Mouse (Mus musculus) MEL (cell line): ENCODE results near the gene Megf9. TPM values are rescaled to one million over a fixed set of nuclear protein-coding genes. Genes with fewer than 3 reads are reported as not detected.

Experiments used
- DNase-seq: peaks from one replicate; pipeline ENCODE4 v3.0.0; 2011; ENCODE audit warnings: low read depth, low spot score
- H3K27ac ChIP-seq: 2 replicates; pipeline ENCODE4 v1.5.1; 2012; ENCODE audit warnings: low read depth, mild to moderate bottlenecking, control low read depth, low read length, moderate library complexity; ENCODE audit not compliant: control insufficient read depth
- H3K27me3 ChIP-seq, 2 experiments: fragments of 150-350 bp in 1 of 2; sonication (generic) in 1 of 2; 2 replicates each; pipeline ENCODE4 v1.6.1; 2012; ENCODE audit warnings: low read length in 2 of 2, mild to moderate bottlenecking in 2 of 2, improper control_type of control experiment in 1 of 2, moderate library complexity in 1 of 2; ENCODE audit not compliant: insufficient read depth in 2 of 2, control insufficient read depth in 1 of 2
- H3K36me3 ChIP-seq, 2 experiments: 2 replicates each; pipeline ENCODE4 v1.6.1; 2012 to 2014; ENCODE audit warnings: low read length in 2 of 2, improper control_type of control experiment in 1 of 2, inconsistent platforms in 1 of 2, mild to moderate bottlenecking in 1 of 2; ENCODE audit not compliant: insufficient read depth in 2 of 2, control insufficient read depth in 1 of 2
- H3K4me1 ChIP-seq, 2 experiments: fragments of 150-350 bp in 1 of 2; sonication (generic) in 1 of 2; 2 replicates each; pipeline ENCODE4 v1.6.1; 2012; ENCODE audit warnings: low read length in 2 of 2, improper control_type of control experiment in 1 of 2, mild to moderate bottlenecking in 1 of 2; ENCODE audit not compliant: insufficient read depth in 2 of 2, control insufficient read depth in 1 of 2
- H3K4me3 ChIP-seq, 2 experiments: fragments of 150-350 bp in 1 of 2; sonication (generic) in 1 of 2; 2 replicates each; pipeline ENCODE4 v1.5.1; 2012; ENCODE audit warnings: low read depth in 2 of 2, low read length in 2 of 2, mild to moderate bottlenecking in 2 of 2, moderate library complexity in 2 of 2, control low read depth in 1 of 2, improper control_type of control experiment in 1 of 2; ENCODE audit not compliant: control insufficient read depth in 1 of 2, insufficient read depth in 1 of 2
- H3K79me2 ChIP-seq: 2 replicates; pipeline ENCODE4 v1.6.1; 2012; ENCODE audit warnings: mild to moderate bottlenecking, low read length, moderate library complexity; ENCODE audit not compliant: control insufficient read depth, poor library complexity, insufficient read depth
- H3K9ac ChIP-seq: 2 replicates; pipeline ENCODE4 v1.6.1; 2012; ENCODE audit warnings: low read depth, mild to moderate bottlenecking, control low read depth, low read length, moderate library complexity; ENCODE audit not compliant: control insufficient read depth, poor library complexity, severe bottlenecking
- H3K9me3 ChIP-seq: fragments of 150-350 bp; sonication (generic); replicated peaks from 2 replicates; pipeline ENCODE4 v1.6.1; 2012; ENCODE audit warnings: mild to moderate bottlenecking, low read length, improper control_type of control experiment, moderate library complexity; ENCODE audit not compliant: insufficient read depth
- CHD1 ChIP-seq: IDR thresholded peaks from 2 replicates; pipeline ENCODE4 v1.6.1; 2012; ENCODE audit warnings: low read depth, mild to moderate bottlenecking, inconsistent platforms, low read length, improper control_type of control experiment
- ETS1 ChIP-seq: IDR thresholded peaks from 2 replicates; pipeline ENCODE4 v1.6.1; 2012; ENCODE audit warnings: low read depth, mild to moderate bottlenecking, inconsistent platforms, low read length, improper control_type of control experiment, moderate library complexity
- GATA1 ChIP-seq: IDR thresholded peaks from 2 replicates; pipeline ENCODE4 v1.6.1; 2011; ENCODE audit warnings: low read depth, low read length, improper control_type of control experiment
- HCFC1 ChIP-seq: IDR thresholded peaks from 2 replicates; pipeline ENCODE4 v1.6.1; 2012; ENCODE audit warnings: low read depth, mild to moderate bottlenecking, inconsistent platforms, low read length, improper control_type of control experiment, moderate library complexity
- JUND ChIP-seq: IDR thresholded peaks from 2 replicates; pipeline ENCODE4 v1.6.1; 2011; ENCODE audit warnings: low read depth, mild to moderate bottlenecking, improper control_type of control experiment, low read length
- KAT2A ChIP-seq: conservative IDR thresholded peaks from 2 replicates; pipeline ENCODE4 v1.6.1; 2012; ENCODE audit warnings: low read depth, low read length, improper control_type of control experiment, inconsistent platforms
- MAFK ChIP-seq: IDR thresholded peaks from 2 replicates; pipeline ENCODE4 v1.6.1; 2011; ENCODE audit warnings: low read depth, mild to moderate bottlenecking, low read length, improper control_type of control experiment, borderline replicate concordance
- MEF2A ChIP-seq: IDR thresholded peaks from 2 replicates; pipeline ENCODE4 v1.6.1; 2014; ENCODE audit warnings: low read depth, mild to moderate bottlenecking, inconsistent platforms, low read length, improper control_type of control experiment; ENCODE audit not compliant: poor library complexity, insufficient replicate concordance, severe bottlenecking; ENCODE audit errors: extremely low read depth
- MXI1 ChIP-seq: IDR thresholded peaks from 2 replicates; pipeline ENCODE4 v1.6.1; 2011; ENCODE audit warnings: mild to moderate bottlenecking, low read depth, low read length, improper control_type of control experiment
- MYC ChIP-seq: IDR thresholded peaks from 2 replicates; pipeline ENCODE4 v1.6.1; 2011; ENCODE audit warnings: low read depth, mild to moderate bottlenecking, low read length, improper control_type of control experiment, moderate library complexity
- NRF1 ChIP-seq: IDR thresholded peaks from 2 replicates; pipeline ENCODE4 v1.6.1; 2014; ENCODE audit warnings: low read depth, mild to moderate bottlenecking, inconsistent platforms, low read length, improper control_type of control experiment, moderate library complexity; ENCODE audit not compliant: poor library complexity, insufficient read depth, severe bottlenecking
- POLR2A ChIP-seq, 2 experiments: IDR thresholded peaks; 2 replicates each; pipeline ENCODE4 v1.6.1; 2011 to 2012; ENCODE audit warnings: low read length in 2 of 2, mild to moderate bottlenecking in 2 of 2, control low read depth in 1 of 2, improper control_type of control experiment in 1 of 2, low read depth in 1 of 2, moderate library complexity in 1 of 2; ENCODE audit not compliant: control insufficient read depth in 1 of 2, insufficient read depth in 1 of 2, poor library complexity in 1 of 2
- POLR2AphosphoS2 ChIP-seq: IDR thresholded peaks from 2 replicates; pipeline ENCODE4 v1.6.1; 2011; ENCODE audit warnings: low read length, improper control_type of control experiment
- SIN3A ChIP-seq: IDR thresholded peaks from 2 replicates; pipeline ENCODE4 v1.6.1; 2012; ENCODE audit warnings: low read length, improper control_type of control experiment, inconsistent platforms
- SMC3 ChIP-seq: IDR thresholded peaks from 2 replicates; pipeline ENCODE4 v1.6.1; 2011; ENCODE audit warnings: low read depth, low read length, improper control_type of control experiment
- TBP ChIP-seq: IDR thresholded peaks from 2 replicates; pipeline ENCODE4 v1.8.0; 2011; ENCODE audit warnings: low read depth, low read length, improper control_type of control experiment
- TCF12 ChIP-seq: IDR thresholded peaks from 2 replicates; pipeline ENCODE4 v1.6.1; 2014; ENCODE audit warnings: low read depth, mild to moderate bottlenecking, inconsistent platforms, low read length, improper control_type of control experiment, moderate library complexity
- USF1 ChIP-seq: IDR thresholded peaks from 2 replicates; pipeline ENCODE4 v1.6.1; 2014; ENCODE audit warnings: low read depth, mild to moderate bottlenecking, inconsistent platforms, low read length, improper control_type of control experiment, moderate library complexity
- USF2 ChIP-seq, 2 experiments: IDR thresholded peaks; 2 replicates each; pipeline ENCODE4 v1.6.1; 2011 to 2012; ENCODE audit warnings: improper control_type of control experiment in 2 of 2, low read length in 2 of 2, borderline replicate concordance in 1 of 2, inconsistent platforms in 1 of 2, low read depth in 1 of 2, mild to moderate bottlenecking in 1 of 2; ENCODE audit not compliant: insufficient read depth in 1 of 2
- ZC3H11A ChIP-seq: IDR thresholded peaks from 2 replicates; pipeline ENCODE4 v1.6.1; 2012; ENCODE audit warnings: low read depth, mild to moderate bottlenecking, inconsistent platforms, low read length, improper control_type of control experiment
- ZMIZ1 ChIP-seq: IDR thresholded peaks from 2 replicates; pipeline ENCODE4 v1.6.1; 2012; ENCODE audit warnings: low read depth, mild to moderate bottlenecking, inconsistent platforms, low read length, improper control_type of control experiment, moderate library complexity
- polyA plus RNA-seq, 2 experiments: library from polyadenylated mRNA; stranded (reverse) in 1 of 2; unstranded in 1 of 2; fragments of >175 nt in 1 of 2; fragments of >200 nt in 1 of 2; gene quantifications; 2 replicates each; pipeline versions ENCODE4 v1.2.1 to v1.2.4; 2012; ENCODE audit warnings: low replicate concordance in 2 of 2, low read depth in 1 of 2; ENCODE audit not compliant: insufficient read length in 2 of 2, insufficient read depth in 1 of 2, missing spikeins in 1 of 2
- total RNA-seq: library from RNA; depleted of rRNA; stranded (reverse); fragments of 300-350 nt; gene quantifications from 2 replicates; pipeline ENCODE4 v1.2.3, GENCODE M21; 2012

Megf9 gene
- total and polyA plus RNA-seq, 3 experiments: 2.1 to 3.2 TPM; not detected in 1

- DNase-seq: no peak
- TF ChIP-seq MYC: no peak
- TF ChIP-seq MXI1: no peak
- no peak for TF ChIP-seq MEF2A
- TF ChIP-seq ZMIZ1: no peak
- no peak for TF ChIP-seq POLR2A (IDR thresholded peaks at IDR 0.05; ENCODE audit: control insufficient read depth in 1 of 2, insufficient read depth in 1 of 2, low read depth in 1 of 2, low read length in 2 of 2, poor library complexity in 1 of 2)
- TF ChIP-seq TBP: no peak
- no peak for TF ChIP-seq GATA1
- TF ChIP-seq USF1: no peak
- no peak for TF ChIP-seq USF2 (IDR thresholded peaks at IDR 0.05; ENCODE audit: borderline replicate concordance in 1 of 2, insufficient read depth in 1 of 2, low read depth in 1 of 2, low read length in 2 of 2)
- no peak for TF ChIP-seq SMC3
- TF ChIP-seq JUND: no peak
- TF ChIP-seq CHD1: no peak
- TF ChIP-seq MAFK: no peak
Measured at GRCm38 (mm10) chr4:70517646-70518045, 17.1 kb downstream of the Megf9 start.

GRCm38 (mm10) chr4:70516289-70516688 lies 18.5 kb downstream of the Megf9 start:
- Histone ChIP-seq H3K9me3 (no peaks in the 10 kb centered on the region), H3K4me3 (no peak overlapping the region), H3K79me2 (no peaks in the 10 kb centered on the region)
- TF ChIP-seq TCF12: no peak
- no peak for TF ChIP-seq JUND
- no peak for TF ChIP-seq HCFC1
- no peak for TF ChIP-seq SMC3
- TF ChIP-seq ZMIZ1: no peak
- no peak for TF ChIP-seq ETS1
- TF ChIP-seq KAT2A: no peak
- no peak for TF ChIP-seq SIN3A
- no peak for TF ChIP-seq CHD1
- no peak for TF ChIP-seq TBP
- no peak for TF ChIP-seq ZC3H11A
- no peak for TF ChIP-seq POLR2AphosphoS2
- TF ChIP-seq POLR2A (IDR thresholded peaks at IDR 0.05; ENCODE audit: control insufficient read depth in 1 of 2, insufficient read depth in 1 of 2, low read depth in 1 of 2, low read length in 2 of 2, poor library complexity in 1 of 2): no peak
- TF ChIP-seq NRF1: no peak
- TF ChIP-seq, all 39 proteins: peak for 0
- H3K9ac ChIP-seq: no peak overlapping the region
- H3K36me3 ChIP-seq: no peaks in the 10 kb centered on the region
- H3K27me3 ChIP-seq: no peaks in the 10 kb centered on the region
- H3K27ac ChIP-seq: no peak overlapping the region
- H3K4me1 ChIP-seq: no peaks in the 10 kb centered on the region
- DNase-seq: no peak

More at GRCm38 (mm10) chr4:70517646-70518045, 17.1 kb downstream of the Megf9 start:
- no peak overlapping the region for H3K27ac ChIP-seq
- H3K4me1 ChIP-seq: no peaks in the 10 kb centered on the region
- no peak overlapping the region for H3K9ac ChIP-seq
- no peaks in the 10 kb centered on the region for H3K27me3 ChIP-seq
- H3K9me3 ChIP-seq: no peaks in the 10 kb centered on the region
- H3K79me2 ChIP-seq: no peaks in the 10 kb centered on the region
- no peak overlapping the region for H3K4me3 ChIP-seq
- no peaks in the 10 kb centered on the region for H3K36me3 ChIP-seq
